Mouse (Mus musculus): ENCODE results near the gene Ticrr.

DNA sequence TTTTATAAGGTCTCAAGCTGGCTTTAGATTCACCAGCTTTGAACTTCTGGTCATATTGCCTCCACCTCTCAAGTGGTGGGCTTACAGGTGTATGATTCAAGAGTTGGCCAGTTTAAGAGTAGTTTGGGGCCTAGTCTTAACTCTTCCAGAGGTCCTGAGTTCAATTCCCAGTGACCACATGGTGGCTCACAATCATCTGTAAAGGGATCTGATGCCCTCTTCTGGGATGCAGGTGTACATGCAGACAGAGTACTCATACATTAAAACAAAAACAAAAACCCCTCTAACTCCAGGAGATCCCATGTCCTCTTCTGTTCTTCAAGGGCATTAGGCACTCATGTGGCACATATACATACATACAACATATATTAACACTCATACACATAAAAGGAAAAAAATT, 6.7 kb downstream of the Ticrr start:
- TF ChIP-seq CTCF (IDR thresholded peaks at IDR 0.05; ENCODE audit: control insufficient read depth, insufficient read depth, low read length) (no peak), POLR2A (IDR thresholded peaks at IDR 0.05; ENCODE audit: borderline replicate concordance, control insufficient read depth, low read depth, low read length) (no peak)
